Mouse (Mus musculus): Measurements from ENCODE around the gene Uck1.
"Not testable (repeated sequence)": the region's sequence is repeated elsewhere in the genome, so short reads cannot be mapped to it uniquely, and the experiment has no call there.

The Uck1 gene

DNA sequence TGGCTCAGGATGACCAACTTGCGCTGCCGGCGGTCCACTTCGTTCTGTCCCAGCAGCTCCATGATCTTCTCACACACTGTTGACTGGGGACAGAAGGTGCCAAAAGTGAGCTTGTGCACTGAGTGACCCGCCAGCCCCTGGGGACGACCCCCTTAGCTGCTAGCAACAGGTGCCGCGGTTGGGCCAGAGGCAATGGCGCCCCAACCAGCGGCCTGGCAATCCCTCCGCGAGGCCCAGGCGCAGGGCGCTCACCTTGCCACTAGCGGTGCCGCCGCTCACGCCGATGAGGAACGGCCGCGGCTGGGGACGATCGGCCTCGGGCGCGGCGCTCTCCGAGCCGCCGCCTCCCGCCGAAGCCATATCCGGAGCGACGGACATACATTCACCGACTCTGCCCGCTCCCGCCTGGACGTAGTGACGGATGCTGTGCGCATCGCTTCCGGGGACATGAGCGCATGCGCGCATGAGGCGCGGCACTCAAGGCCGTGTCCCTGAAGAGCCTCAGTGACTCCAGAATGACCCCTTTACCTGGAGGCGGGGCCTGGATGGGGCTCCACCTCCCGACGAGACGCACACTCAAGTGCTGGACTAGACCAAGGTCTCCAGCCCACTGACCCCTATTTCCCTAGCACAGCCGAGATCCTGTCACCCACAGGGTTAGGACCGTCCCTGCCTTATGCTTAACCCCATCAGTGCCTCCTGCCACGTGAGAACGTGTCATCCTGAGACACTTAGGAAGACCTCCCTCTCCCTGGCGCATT lies at the start of gene Uck1:
Uck1 (minus strand) TSS at position 503 of the 761 bp plus-strand sequence.
- DNase-seq (ENCODE audit: low spot score in 2 of 2), result peak; percentile 88 to 92

DNA sequence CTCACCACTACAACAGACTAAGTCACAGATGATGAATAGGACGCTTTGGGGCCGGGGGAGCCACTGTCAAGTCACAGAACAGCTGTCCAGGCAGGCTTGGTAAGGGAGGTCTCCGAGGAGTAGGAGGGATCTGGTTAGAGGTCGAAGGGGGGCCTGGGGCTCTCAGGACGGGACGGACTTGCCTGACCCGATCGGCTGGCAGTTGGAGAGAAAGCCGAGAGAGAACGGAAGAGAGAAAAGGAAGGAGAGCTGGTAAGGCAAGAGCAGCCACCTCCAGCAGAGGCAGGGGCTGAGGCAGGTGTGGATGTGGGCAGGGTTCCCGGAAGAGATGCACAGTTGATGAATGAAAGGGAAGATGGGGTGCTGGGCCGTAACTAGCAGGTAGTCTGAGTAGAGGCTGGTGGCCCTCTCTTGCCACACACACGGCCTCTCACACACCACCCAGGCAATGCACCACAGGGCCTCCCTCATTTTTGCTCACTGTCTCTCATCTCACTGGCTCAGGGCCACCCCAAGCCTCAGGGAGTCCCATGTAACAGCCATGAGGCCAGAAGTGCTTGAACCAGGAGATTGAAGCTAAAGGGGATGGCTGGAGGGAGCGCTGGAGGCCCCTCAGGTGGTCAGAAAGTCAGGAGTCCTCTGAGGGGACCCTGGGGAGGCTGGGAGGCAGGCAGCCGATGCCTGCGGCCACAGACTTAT lies 49.1 kb upstream of the Uck1 start:
- DNase-seq (ENCODE audit: low spot score in 2 of 2), result no peak

GRCm38 (mm10) chr2:32307941-32308760 lies 48.2 kb upstream of the Uck1 start:
- DNase-seq (ENCODE audit: low spot score in 2 of 2), result peak in 1 of 2 experiments; percentile 83

DNA sequence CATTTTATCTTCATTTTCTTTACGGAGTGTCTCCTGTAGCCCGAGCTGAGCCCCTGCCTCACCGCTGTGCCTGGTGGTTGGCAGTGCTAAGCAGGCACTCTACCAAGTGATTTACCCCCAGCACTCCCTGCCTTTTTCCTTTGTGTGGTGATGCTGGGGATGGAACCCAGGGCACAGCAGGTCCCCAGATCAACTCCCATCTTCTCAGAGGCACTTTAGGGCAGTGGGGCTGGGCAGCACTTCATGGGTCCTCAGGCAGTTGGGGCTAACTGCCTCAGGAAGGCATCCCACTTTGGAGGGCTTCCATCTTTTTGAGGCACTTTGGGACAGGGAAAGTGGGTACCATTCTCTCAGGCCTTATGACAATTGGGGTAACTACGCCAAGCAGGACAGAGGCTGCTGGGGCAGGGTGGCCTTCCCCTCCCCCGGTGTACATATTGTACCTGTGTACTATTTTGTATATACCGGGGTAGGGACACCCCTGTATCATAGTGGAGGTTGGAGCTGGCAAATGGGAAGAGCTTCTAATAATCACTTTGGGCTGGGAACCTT lies 47.4 kb upstream of the Uck1 start:
- DNase-seq (ENCODE audit: low spot score in 2 of 2), result no peak

DNA sequence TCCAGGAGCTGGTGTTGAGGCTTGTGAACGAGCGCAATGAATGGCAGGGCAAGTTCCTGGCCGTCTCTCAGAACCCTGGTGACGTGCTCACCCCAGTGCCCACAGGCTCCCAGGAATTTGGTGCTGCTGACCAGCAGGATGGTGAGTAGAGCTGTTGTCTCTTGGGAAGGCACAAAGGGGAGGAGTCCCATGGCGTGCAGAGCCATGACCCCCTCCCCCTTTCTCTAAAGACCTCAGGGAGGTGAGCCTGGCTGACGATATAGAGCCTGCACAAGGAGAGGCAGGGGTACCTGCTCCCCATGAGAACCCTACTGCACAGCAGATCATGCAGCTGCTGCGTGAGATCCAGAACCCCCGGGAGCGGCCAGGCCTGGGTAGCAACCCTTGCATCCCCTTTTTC lies 46.2 kb upstream of the Uck1 start:
- no peak for DNase-seq (ENCODE audit: low spot score in 2 of 2)

GRCm38 (mm10) chr2:32305668-32306067 lies 45.7 kb upstream of the Uck1 start:
- no peak for DNase-seq (ENCODE audit: low spot score in 2 of 2)

DNA sequence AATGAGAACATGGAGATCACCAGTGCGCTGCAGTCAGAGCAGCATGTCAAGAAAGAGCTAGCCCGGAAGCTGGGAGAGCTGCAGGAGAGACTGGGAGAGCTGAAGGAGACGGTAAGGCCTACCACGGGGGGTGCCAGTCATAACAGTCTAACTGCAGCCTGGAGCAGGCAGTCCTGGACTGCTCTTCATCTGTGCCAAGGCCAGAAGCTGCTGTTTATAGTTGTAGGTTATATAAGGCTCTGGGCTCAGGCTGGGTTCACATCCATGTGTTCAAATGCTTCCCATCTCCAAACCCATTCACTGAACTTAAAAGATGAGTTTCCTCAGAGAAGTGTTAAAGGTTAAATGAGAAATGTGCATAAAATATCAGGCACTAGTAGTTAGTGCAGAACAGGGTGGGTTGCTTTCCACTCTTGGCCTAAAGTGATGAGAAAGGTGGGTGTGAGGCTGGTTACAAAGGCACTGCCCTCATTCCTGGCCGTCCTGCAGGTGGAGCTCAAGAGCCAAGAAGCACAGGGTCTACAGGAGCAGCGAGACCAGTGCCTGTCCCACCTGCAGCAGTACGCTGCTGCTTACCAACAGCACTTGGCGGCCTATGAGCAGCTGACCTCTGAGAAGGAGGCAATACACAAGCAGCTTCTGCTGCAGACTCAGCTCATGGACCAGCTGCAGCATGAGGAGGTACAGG lies 44.3 kb upstream of the Uck1 start:
- peak in 1 of 2 experiments; percentile 73 for DNase-seq (ENCODE audit: low spot score in 2 of 2)

GRCm38 (mm10) chr2:32302952-32303351 lies 43.0 kb upstream of the Uck1 start:
- no peak for DNase-seq (ENCODE audit: low spot score in 2 of 2)

DNA sequence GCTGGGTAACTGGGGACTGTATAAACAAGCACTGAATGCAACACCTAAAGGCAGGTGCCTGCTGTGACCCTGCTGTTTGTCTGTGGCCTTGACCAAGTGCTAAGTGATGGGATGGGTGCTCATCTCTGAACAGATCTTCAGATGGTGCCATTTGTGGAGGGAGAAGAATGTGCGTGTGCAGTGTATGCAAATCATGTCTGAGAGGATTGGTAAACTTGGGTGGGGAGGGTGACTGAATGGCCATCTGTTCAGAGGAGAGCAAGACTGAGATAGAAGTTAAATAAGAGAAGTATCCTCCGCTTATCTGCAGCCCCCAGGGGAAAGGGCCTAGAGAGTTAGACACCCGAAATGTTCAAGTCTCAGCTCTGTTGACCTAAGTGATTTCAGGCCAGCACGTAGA lies 39.5 kb upstream of the Uck1 start:
- no peak for DNase-seq (ENCODE audit: low spot score in 2 of 2)

- not testable (repeated sequence) for DNase-seq (ENCODE audit: low spot score in 2 of 2)
These were observed 35.9 kb upstream of the Uck1 start for GRCm38 (mm10) chr2:32295842-32296241.

DNA sequence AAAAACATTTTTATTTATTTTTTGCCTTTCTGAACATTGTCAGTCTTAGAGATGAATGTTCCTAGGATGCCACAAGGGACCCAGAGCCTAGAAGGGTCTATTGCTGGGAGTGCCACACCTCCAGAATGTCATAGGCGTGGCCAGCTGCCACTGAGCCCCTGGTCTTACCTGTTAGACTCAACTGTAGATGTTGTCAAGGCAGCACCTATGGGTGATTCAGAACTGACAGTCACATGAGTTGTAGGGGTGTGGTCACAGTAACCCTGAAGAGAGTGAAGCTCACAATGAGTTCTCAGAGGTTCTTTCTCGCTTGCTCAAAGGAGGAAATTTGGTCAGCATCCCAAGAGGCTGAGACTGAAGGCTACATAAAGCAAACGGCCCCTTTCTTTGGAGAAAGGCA lies 35.3 kb upstream of the Uck1 start:
- no peak for DNase-seq (ENCODE audit: low spot score in 2 of 2)

GRCm38 (mm10) chr2:32294348-32294747 lies 34.4 kb upstream of the Uck1 start:
- no peak for DNase-seq (ENCODE audit: low spot score in 2 of 2)

DNA sequence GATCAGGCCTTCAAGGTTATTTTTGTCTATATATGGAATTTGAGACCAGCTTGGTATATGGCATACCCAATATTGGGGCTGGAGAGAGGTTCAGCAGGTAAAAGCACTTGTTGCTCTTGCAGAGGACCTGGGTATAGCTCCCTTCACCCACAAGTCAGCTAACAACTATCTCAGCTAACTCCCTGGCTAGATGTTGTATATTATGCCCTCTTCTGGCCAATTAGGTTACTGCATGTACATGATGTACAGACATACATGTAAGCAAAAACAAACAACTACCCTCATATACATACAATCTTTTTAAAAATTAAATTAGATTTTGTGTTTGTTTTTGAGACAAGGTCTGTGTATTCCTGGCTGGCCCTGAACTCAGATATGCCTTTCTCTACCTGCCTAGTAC lies 29.6 kb upstream of the Uck1 start:
- no peak for DNase-seq (ENCODE audit: low spot score in 2 of 2)

DNA sequence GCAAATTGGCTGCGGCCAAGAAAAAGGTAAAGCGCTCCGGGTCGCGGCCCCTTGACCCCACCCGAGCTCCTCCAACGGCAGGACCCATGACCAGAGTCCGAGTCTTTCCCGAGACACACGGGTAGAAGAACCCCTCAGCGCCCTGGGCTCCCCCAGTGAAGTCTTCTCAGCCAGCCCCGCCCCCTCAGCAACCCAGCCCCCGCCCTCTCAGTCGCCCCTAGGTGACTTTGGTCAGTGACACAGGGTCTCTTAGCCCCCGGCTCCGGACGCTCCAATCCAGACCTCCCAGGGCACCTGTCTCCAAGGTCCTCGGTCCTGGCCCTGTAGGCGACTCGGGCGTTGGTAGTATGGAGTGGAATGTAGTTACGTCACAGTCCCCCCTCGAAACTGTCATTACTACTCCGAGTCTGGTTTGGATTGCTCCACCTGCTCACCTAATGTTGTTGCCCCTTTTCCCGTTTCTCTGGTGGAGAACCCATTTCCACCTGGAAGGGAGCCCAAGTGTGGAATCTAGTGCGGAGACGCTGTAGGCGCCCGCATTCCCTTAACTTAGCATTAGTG lies 28.5 kb upstream of the Uck1 start:
- DNase-seq (ENCODE audit: low spot score in 2 of 2), result no peak

GRCm38 (mm10) chr2:32287923-32288367 lies 28.0 kb upstream of the Uck1 start, which contains the start of gene Swi5:
Gene Swi5 (minus strand): TSS chr2:32288075.
- peak; percentile 93 to 96 for DNase-seq (ENCODE audit: low spot score in 2 of 2)

GRCm38 (mm10) chr2:32287334-32287840 lies 27.4 kb upstream of the Uck1 start, which contains the start of gene Golga2:
Gene Golga2 (plus strand): TSS chr2:32287384.
- no peak for DNase-seq (ENCODE audit: low spot score in 2 of 2)

DNA sequence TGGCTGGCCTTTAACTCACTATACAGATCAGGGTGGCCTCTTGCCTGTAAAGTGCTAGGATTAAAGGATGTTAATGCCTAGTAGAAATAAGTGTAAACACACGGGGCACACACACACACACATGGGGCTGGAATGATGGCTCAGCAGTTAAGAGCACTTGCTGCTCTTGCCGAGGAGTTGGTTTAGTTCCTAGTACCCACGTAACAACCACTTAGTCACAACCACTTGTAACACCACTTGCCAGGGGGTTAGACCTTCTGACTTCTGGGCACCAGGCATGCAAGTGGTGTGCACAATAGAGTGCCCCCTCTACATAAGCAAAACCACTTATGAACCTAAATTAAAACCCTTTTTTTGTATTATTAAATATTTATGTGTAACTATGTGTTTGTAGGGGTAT lies 24.0 kb upstream of the Uck1 start:
- no peak for DNase-seq (ENCODE audit: low spot score in 2 of 2)

- DNase-seq (ENCODE audit: low spot score in 2 of 2), result no peak
These were observed 22.8 kb upstream of the Uck1 start for GRCm38 (mm10) chr2:32282727-32283126.

GRCm38 (mm10) chr2:32282289-32282688 lies 22.3 kb upstream of the Uck1 start:
- DNase-seq (ENCODE audit: low spot score in 2 of 2), result no peak

DNA sequence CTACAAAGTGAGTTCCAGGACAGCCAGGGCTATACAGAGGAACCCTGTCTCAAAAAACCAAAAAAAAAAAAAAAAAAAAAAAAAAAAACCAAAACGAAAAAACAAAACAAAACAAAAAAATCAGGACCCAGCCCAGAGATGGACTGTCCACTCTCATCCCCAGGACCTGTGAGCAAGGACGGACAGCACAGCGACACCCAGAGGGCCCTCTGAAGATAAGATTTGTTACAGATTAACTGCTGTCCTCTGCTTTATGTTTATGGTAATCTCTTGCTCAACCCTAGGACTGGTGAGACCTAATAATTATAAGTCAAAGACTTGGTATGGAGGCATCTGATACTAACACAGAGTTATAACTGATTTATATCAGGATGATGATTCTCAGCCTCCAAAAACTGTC lies 15.9 kb upstream of the Uck1 start:
- DNase-seq (ENCODE audit: low spot score in 2 of 2), result no peak

DNA sequence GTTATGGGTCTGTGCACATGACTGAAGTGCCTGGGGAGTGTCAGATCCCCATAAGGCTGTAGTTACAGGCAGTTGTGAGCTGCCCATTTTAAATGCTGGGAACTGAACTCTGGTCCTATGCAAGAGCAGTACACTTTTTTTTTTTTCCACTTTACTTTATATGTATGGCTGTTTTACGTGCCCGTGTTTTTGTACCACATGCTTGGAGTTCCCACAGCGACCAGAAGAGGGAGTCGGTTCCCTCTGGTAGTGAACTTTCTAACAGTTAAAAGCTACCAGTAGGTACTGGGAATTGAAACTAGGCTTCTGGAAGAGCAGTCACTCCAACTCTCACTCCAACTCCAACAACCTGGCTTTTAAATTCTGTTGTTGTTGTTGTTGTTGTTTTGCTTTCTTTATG lies 676 bp upstream of the Uck1 start:
- DNase-seq (ENCODE audit: low spot score in 2 of 2), result peak in 1 of 2 experiments; percentile 35

All from frontal cortex, postnatal 36 days (tissue).